Mouse (Mus musculus) layer of hippocampus, adult 11-12 months (tissue): ENCODE results near the gene Ercc8.
A peak's percentile ranks its signal among the peaks of the same experiment; 100 is the strongest.

Experiments used
- DNase-seq: peaks from one replicate; pipeline ENCODE4 v3.0.0; 2022; ENCODE audit warnings: low spot score

The Ercc8 gene

GRCm38 (mm10) chr13:108157732-108158464 is 633 bp upstream of the Ercc8 start:
- DNase-seq, result no peak

GRCm38 (mm10) chr13:108159241-108159575 is 677 bp downstream of the Ercc8 start:
- DNase-seq, result no peak

- no peak for DNase-seq
Observed at GRCm38 (mm10) chr13:108159963-108160362, 1.4 kb downstream of the Ercc8 start.

- no peak for DNase-seq
Observed at GRCm38 (mm10) chr13:108163912-108164311, 5.4 kb downstream of the Ercc8 start.

GRCm38 (mm10) chr13:108164621-108165020 is 6.1 kb downstream of the Ercc8 start:
- no peak for DNase-seq

- no peak for DNase-seq
Observed at GRCm38 (mm10) chr13:108170002-108170401, 11.5 kb downstream of the Ercc8 start.

- no peak for DNase-seq
Observed at GRCm38 (mm10) chr13:108170511-108170910, 12.0 kb downstream of the Ercc8 start.

GRCm38 (mm10) chr13:108179618-108180017 is 21.1 kb downstream of the Ercc8 start:
- no peak for DNase-seq

- no peak for DNase-seq
Observed at GRCm38 (mm10) chr13:108180821-108181220, 22.3 kb downstream of the Ercc8 start.

- no peak for DNase-seq
Observed at GRCm38 (mm10) chr13:108184743-108185255, 26.3 kb downstream of the Ercc8 start.

GRCm38 (mm10) chr13:108185530-108185929 is 27.0 kb downstream of the Ercc8 start:
- no peak for DNase-seq

GRCm38 (mm10) chr13:108187994-108188393 is 29.5 kb downstream of the Ercc8 start:
- DNase-seq, result no peak

- peak; percentile 71 for DNase-seq
Observed at GRCm38 (mm10) chr13:108191074-108191720, 32.7 kb downstream of the Ercc8 start.

- no peak for DNase-seq
Observed at GRCm38 (mm10) chr13:108195474-108195873, 36.9 kb downstream of the Ercc8 start.

GRCm38 (mm10) chr13:108204857-108205256 is 46.3 kb downstream of the Ercc8 start:
- no peak for DNase-seq

- no peak for DNase-seq
Observed at GRCm38 (mm10) chr13:108207447-108207846, 48.9 kb downstream of the Ercc8 start.

- DNase-seq, result no peak
Observed at GRCm38 (mm10) chr13:108208090-108208489, 49.6 kb downstream of the Ercc8 start.

- DNase-seq, result no peak
Observed at GRCm38 (mm10) chr13:108210960-108211359, 52.4 kb downstream of the Ercc8 start.

- no peak for DNase-seq
Observed at GRCm38 (mm10) chr13:108212397-108213018, 54.0 kb downstream of the Ercc8 start.

- DNase-seq, result peak; percentile 77
Observed at GRCm38 (mm10) chr13:108214081-108214484, 55.6 kb downstream of the Ercc8 start, which contains the start of gene Elovl7. TSS of gene Elovl7 (plus strand) at chr13:108214404.

- DNase-seq, result no peak
Observed at GRCm38 (mm10) chr13:108214485-108215107, 56.1 kb downstream of the Ercc8 start.

- peak; percentile 11 for DNase-seq
Observed at GRCm38 (mm10) chr13:108215231-108215780, 56.8 kb downstream of the Ercc8 start.
